Mouse (Mus musculus) lung, postnatal 0 days (tissue): ENCODE data around the gene Gna11.

ENCODE experiments used
- CTCF ChIP-seq: IDR thresholded peaks from 2 replicates; pipeline ENCODE4 v1.5.1; 2016; ENCODE audit warnings: antibody characterized with exemption, mild to moderate bottlenecking
- EP300 ChIP-seq: IDR thresholded peaks from 2 replicates; pipeline ENCODE4 v1.6.1; 2016; ENCODE audit warnings: antibody characterized with exemption, mild to moderate bottlenecking, control low read depth

DNA sequence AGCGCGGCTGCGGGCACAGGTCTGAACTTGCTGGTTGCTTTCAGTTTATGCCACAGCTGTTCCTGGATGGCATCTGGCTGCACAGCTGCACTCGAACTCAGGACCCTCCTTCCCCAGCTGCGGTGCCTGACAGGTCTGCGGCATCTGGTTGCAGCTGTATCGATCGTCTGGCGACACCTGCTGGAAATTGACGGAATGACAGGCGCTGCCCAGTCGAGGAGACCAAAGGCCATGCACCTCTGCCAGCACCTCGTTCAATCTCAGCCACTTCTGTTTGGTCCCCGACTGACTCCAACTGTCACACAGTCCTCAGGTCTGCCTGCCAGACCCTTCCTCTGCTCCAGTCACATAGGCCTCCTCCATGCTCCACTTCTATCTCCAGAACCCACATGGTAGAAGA lies 18.2 kb downstream of the Gna11 start:
- TF ChIP-seq CTCF (peak; percentile 98), EP300 (no peak)
